Mouse (Mus musculus) CH12.LX (cell line): ENCODE data around the gene Dll1. TPM values are rescaled to one million over a fixed set of nuclear protein-coding genes. Genes with fewer than 3 reads are reported as not detected.

Experiments used
- DNase-seq: peaks from one replicate; pipeline ENCODE4 v3.0.0-alpha.2; 2013; ENCODE audit errors: extremely low read depth
- H3K27ac ChIP-seq: 2 replicates; pipeline ENCODE4 v1.5.1; 2012; ENCODE audit warnings: low read depth, mild to moderate bottlenecking, control low read depth, moderate library complexity; ENCODE audit not compliant: insufficient read depth
- H3K27me3 ChIP-seq: replicated peaks from 2 replicates; pipeline ENCODE3; 2012; ENCODE audit warnings: inconsistent platforms
- H3K36me3 ChIP-seq, 2 experiments: replicated peaks in 1 of 2; 2 replicates each; pipeline versions ENCODE3 to v1.6.1; 2012; ENCODE audit warnings: inconsistent platforms in 1 of 2, low read length in 1 of 2, mild to moderate bottlenecking in 1 of 2, mixed read lengths in 1 of 2, moderate library complexity in 1 of 2; ENCODE audit not compliant: control insufficient read depth in 1 of 2, insufficient read depth in 1 of 2
- H3K4me1 ChIP-seq, 2 experiments: 2 replicates each; pipeline ENCODE4 v1.6.1; 2012; ENCODE audit warnings: inconsistent platforms in 1 of 2, moderate library complexity in 1 of 2; ENCODE audit not compliant: insufficient read depth in 2 of 2, control insufficient read depth in 1 of 2
- H3K4me2 ChIP-seq: 2 replicates; pipeline ENCODE4 v1.6.1; 2012; ENCODE audit warnings: low read depth, mild to moderate bottlenecking, control low read depth; ENCODE audit not compliant: poor library complexity, insufficient read depth, severe bottlenecking
- H3K4me3 ChIP-seq, 3 experiments: fragments of 150-350 bp in 1 of 3; sonication (generic) in 1 of 3; replicated peaks in 1 of 3; 2 replicates each; pipeline versions ENCODE3 to v1.5.1; 2011 to 2012; ENCODE audit warnings: low read depth in 2 of 3, low read length in 2 of 3, mild to moderate bottlenecking in 2 of 3, moderate library complexity in 2 of 3, control low read depth in 1 of 3, improper control_type of control experiment in 1 of 3, inconsistent platforms in 1 of 3, mixed read lengths in 1 of 3; ENCODE audit not compliant: poor library complexity in 1 of 3
- H3K79me2 ChIP-seq: replicated peaks from 2 replicates; pipeline ENCODE4 v1.6.1; 2012; ENCODE audit warnings: mild to moderate bottlenecking, moderate library complexity; ENCODE audit not compliant: control insufficient read depth, poor library complexity, insufficient read depth, severe bottlenecking; ENCODE audit errors: extremely low read depth
- H3K9ac ChIP-seq: 2 replicates; pipeline ENCODE4 v1.6.1; 2012; ENCODE audit warnings: low read depth, mild to moderate bottlenecking, control low read depth, moderate library complexity; ENCODE audit not compliant: insufficient read depth
- H3K9me3 ChIP-seq: replicated peaks from 2 replicates; pipeline ENCODE3; 2012; ENCODE audit warnings: low read length, inconsistent platforms, mixed read lengths
- BHLHE40 ChIP-seq: IDR thresholded peaks from 2 replicates; pipeline ENCODE4 v1.6.1; 2011; ENCODE audit warnings: mild to moderate bottlenecking, low read depth, low read length, improper control_type of control experiment
- CHD1 ChIP-seq: IDR thresholded peaks from 2 replicates; pipeline ENCODE4 v1.6.1; 2012; ENCODE audit warnings: low read depth, low read length, improper control_type of control experiment, inconsistent platforms
- CHD2 ChIP-seq: IDR thresholded peaks from 2 replicates; pipeline ENCODE4 v1.6.1; 2011; ENCODE audit warnings: low read length, improper control_type of control experiment
- E2F4 ChIP-seq: IDR thresholded peaks from 2 replicates; pipeline ENCODE4 v1.6.1; 2011; ENCODE audit warnings: low read depth, low read length, improper control_type of control experiment; ENCODE audit not compliant: insufficient replicate concordance
- ELF1 ChIP-seq: IDR thresholded peaks from 2 replicates; pipeline ENCODE4 v1.6.1; 2014; ENCODE audit warnings: low read depth, mild to moderate bottlenecking, inconsistent platforms, low read length, improper control_type of control experiment
- EP300 ChIP-seq: IDR thresholded peaks from 2 replicates; pipeline ENCODE4 v1.6.1; 2011; ENCODE audit warnings: low read length, improper control_type of control experiment
- ETS1 ChIP-seq: conservative IDR thresholded peaks from 2 replicates; pipeline ENCODE4 v1.6.1; 2012; ENCODE audit warnings: low read depth, mild to moderate bottlenecking, inconsistent platforms, low read length, improper control_type of control experiment, moderate library complexity
- HCFC1 ChIP-seq: IDR thresholded peaks from 2 replicates; pipeline ENCODE4 v1.6.1; 2012; ENCODE audit warnings: low read depth, mild to moderate bottlenecking, inconsistent platforms, low read length, improper control_type of control experiment
- IRF4 ChIP-seq: IDR thresholded peaks from 2 replicates; pipeline ENCODE4 v1.6.1; 2014; ENCODE audit warnings: low read depth, mild to moderate bottlenecking, inconsistent platforms, low read length, improper control_type of control experiment
- JUND ChIP-seq: conservative IDR thresholded peaks from 2 replicates; pipeline ENCODE4 v1.6.1; 2011; ENCODE audit warnings: low read depth, low read length, improper control_type of control experiment
- KAT2A ChIP-seq: IDR thresholded peaks from 2 replicates; pipeline ENCODE4 v1.6.1; 2012; ENCODE audit warnings: low read length, improper control_type of control experiment, inconsistent platforms; ENCODE audit not compliant: insufficient replicate concordance
- MAFK ChIP-seq: IDR thresholded peaks from 2 replicates; pipeline ENCODE4 v1.6.1; 2011; ENCODE audit warnings: low read length, improper control_type of control experiment; ENCODE audit not compliant: insufficient replicate concordance
- MAX ChIP-seq: IDR thresholded peaks from 2 replicates; pipeline ENCODE4 v1.6.1; 2011; ENCODE audit warnings: low read length, improper control_type of control experiment
- MEF2A ChIP-seq: IDR thresholded peaks from 2 replicates; pipeline ENCODE4 v1.6.1; 2014; ENCODE audit warnings: low read depth, mild to moderate bottlenecking, inconsistent platforms, low read length, improper control_type of control experiment, borderline replicate concordance
- MXI1 ChIP-seq: IDR thresholded peaks from 2 replicates; pipeline ENCODE4 v1.6.1; 2011; ENCODE audit warnings: mild to moderate bottlenecking, low read depth, low read length, improper control_type of control experiment
- NELFE ChIP-seq: IDR thresholded peaks from 2 replicates; pipeline ENCODE4 v1.6.1; 2011; ENCODE audit warnings: low read depth, low read length, improper control_type of control experiment
- PAX5 ChIP-seq: IDR thresholded peaks from 2 replicates; pipeline ENCODE4 v1.6.1; 2012; ENCODE audit warnings: low read length, inconsistent platforms, mixed read lengths
- POLR2A ChIP-seq: IDR thresholded peaks from 2 replicates; pipeline ENCODE4 v1.6.1; 2011; ENCODE audit warnings: low read depth, mild to moderate bottlenecking, improper control_type of control experiment, low read length
- POLR2AphosphoS2 ChIP-seq: IDR thresholded peaks from 2 replicates; pipeline ENCODE4 v1.6.1; 2011; ENCODE audit warnings: low read depth, low read length, improper control_type of control experiment
- RAD21 ChIP-seq: IDR thresholded peaks from 2 replicates; pipeline ENCODE4 v1.6.1; 2011; ENCODE audit warnings: low read depth, mild to moderate bottlenecking, low read length, improper control_type of control experiment, moderate library complexity
- SIN3A ChIP-seq: IDR thresholded peaks from 2 replicates; pipeline ENCODE4 v1.6.1; 2012; ENCODE audit warnings: low read length, improper control_type of control experiment, inconsistent platforms
- TBP ChIP-seq: conservative IDR thresholded peaks from 2 replicates; pipeline ENCODE4 v1.6.1; 2011; ENCODE audit warnings: low read depth, low read length, improper control_type of control experiment
- TCF12 ChIP-seq: IDR thresholded peaks from 2 replicates; pipeline ENCODE4 v1.6.1; 2014; ENCODE audit warnings: low read depth, mild to moderate bottlenecking, inconsistent platforms, low read length, improper control_type of control experiment
- USF1 ChIP-seq: IDR thresholded peaks from 2 replicates; pipeline ENCODE4 v1.6.1; 2014; ENCODE audit warnings: low read depth, mild to moderate bottlenecking, inconsistent platforms, low read length, improper control_type of control experiment
- ZC3H11A ChIP-seq: IDR thresholded peaks from 2 replicates; pipeline ENCODE4 v1.6.1; 2012; ENCODE audit warnings: low read depth, mild to moderate bottlenecking, inconsistent platforms, low read length, improper control_type of control experiment
- ZMIZ1 ChIP-seq: IDR thresholded peaks from 2 replicates; pipeline ENCODE4 v1.6.1; 2012; ENCODE audit warnings: low read depth, mild to moderate bottlenecking, inconsistent platforms, low read length, improper control_type of control experiment
- ZNF384 ChIP-seq: IDR thresholded peaks from 2 replicates; pipeline ENCODE4 v1.6.1; 2012; ENCODE audit warnings: low read depth, low read length, improper control_type of control experiment, inconsistent platforms
- dilution Hi-C: fragments of 300-500 bp; cut with MboI; formaldehyde crosslinking; loops from 2 replicates; pipeline ENCODE4 v1.14.3; 2020; ENCODE audit warnings: low sequenced_read_pairs; ENCODE audit not compliant: extremely low pct_unique_long_range_greater_than_20kb, extremely low pct_ligation_motif_present
- in situ Hi-C: fragments of 300-500 bp; cut with MboI; formaldehyde crosslinking; loops from 3 replicates; pipeline ENCODE4 v1.14.3; 2019; ENCODE audit warnings: low sequenced_read_pairs, low pct_ligation_motif_present, low pct_unique_long_range_greater_than_20kb, mixed read lengths
- polyA plus RNA-seq: library from polyadenylated mRNA; unstranded; fragments of >175 nt; gene quantifications from 2 replicates; pipeline ENCODE4 v1.2.1, GENCODE M21; 2012; ENCODE audit warnings: low read depth; ENCODE audit not compliant: insufficient read length
- total RNA-seq, 2 experiments: library from RNA; depleted of rRNA; stranded (reverse); fragments of 300-350 nt in 1 of 2; fragments of >200 nt in 1 of 2; gene quantifications; 2 replicates each; pipeline ENCODE4 v1.2.3; 2012 to 2014

The Dll1 gene
- total and polyA plus RNA-seq, 3 experiments: 0.25 to 0.52 (median 0.29) TPM

DNA sequence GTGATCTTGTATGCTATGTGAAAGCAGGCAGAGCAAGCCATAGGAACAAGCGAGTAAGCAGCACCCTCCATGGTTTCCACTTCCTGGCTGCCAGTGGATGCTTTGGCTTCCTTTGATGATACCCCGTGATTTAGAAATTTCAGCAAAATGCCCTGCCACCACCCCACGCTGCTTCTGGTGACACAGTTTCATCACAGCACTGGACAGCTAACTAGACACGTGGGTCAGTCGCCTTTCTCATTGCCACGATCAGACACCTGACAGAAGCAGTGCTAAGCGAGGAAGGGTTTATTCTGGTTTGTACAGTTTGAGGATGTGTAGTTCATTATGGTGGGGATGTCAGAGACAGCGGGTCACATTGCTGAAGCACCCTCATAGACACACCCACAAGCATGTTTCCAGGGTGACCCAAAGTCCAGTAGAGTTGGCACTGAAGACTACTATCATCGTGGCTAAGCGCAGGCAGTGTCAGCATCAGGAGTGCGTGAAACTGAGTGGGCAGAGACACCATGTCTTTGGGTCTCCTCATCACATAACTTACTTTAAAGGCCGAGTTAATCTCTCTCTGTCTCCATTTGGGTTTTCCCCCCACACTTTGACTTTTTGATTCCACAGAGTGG, 40.0 kb upstream of the Dll1 start:
- Histone ChIP-seq H3K9ac (no peak overlapping the region), H3K27me3 (no peaks in the 10 kb centered on the region), H3K27ac (no peak overlapping the region), H3K36me3 (peaks cover 74 to 97% of the 10 kb centered on the region in 2 experiments), H3K9me3 (no peaks in the 10 kb centered on the region), H3K79me2 (no peaks in the 10 kb centered on the region), H3K4me2 (no peak overlapping the region), H3K4me3 (no peak overlapping the region), H3K4me1 (no peaks in the 10 kb centered on the region)
- no peak for DNase-seq
- in situ Hi-C loops (no loop called here), dilution Hi-C loops (no loop called here)
- TF ChIP-seq ELF1: no peak
- no peak for TF ChIP-seq TCF12
- TF ChIP-seq JUND: no peak
- no peak for TF ChIP-seq TBP
- TF ChIP-seq KAT2A: no peak
- TF ChIP-seq ZNF384: no peak
- no peak for TF ChIP-seq MAX
- no peak for TF ChIP-seq CHD1
- TF ChIP-seq PAX5: no peak
- no peak for TF ChIP-seq BHLHE40
- TF ChIP-seq ZMIZ1: no peak
- no peak for TF ChIP-seq MXI1
- TF ChIP-seq ZC3H11A: no peak
- no peak for TF ChIP-seq E2F4
- no peak for TF ChIP-seq MAFK
- TF ChIP-seq EP300: no peak

DNA sequence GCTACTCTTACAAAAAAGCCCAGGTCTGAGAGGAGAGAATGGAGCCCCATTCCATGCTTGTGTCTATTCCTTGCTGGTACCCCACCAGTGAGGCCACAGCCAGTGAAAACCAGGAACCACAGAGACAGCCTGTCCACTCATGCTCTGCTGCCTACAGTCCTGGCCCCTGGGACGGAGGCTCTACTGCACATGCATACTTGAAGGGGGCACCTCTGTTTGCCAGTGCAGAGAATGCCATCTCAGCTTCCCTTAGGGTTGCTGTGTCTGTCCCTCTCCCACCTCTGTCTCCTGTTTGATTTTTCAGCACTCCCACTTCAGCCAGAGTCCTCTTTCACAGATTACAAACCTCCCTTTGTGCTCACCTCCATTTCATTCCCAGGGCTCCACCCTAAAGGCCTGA, 34.2 kb upstream of the Dll1 start:
- in situ Hi-C loops (no loop called here), dilution Hi-C loops (no loop called here)
- Histone ChIP-seq H3K4me1 (no peaks in the 10 kb centered on the region), H3K27ac (no peak overlapping the region), H3K27me3 (no peaks in the 10 kb centered on the region), H3K9ac (no peak overlapping the region), H3K9me3 (no peaks in the 10 kb centered on the region), H3K4me2 (no peak overlapping the region), H3K4me3 (no peak overlapping the region), H3K36me3 (peaks cover 65 to 91% of the 10 kb centered on the region in 2 experiments), H3K79me2 (no peaks in the 10 kb centered on the region)
- TF ChIP-seq TCF12 (no peak), ELF1 (no peak), E2F4 (no peak), ZMIZ1 (no peak), JUND (no peak), RAD21 (no peak), IRF4 (no peak), POLR2A (no peak), NELFE (no peak), CHD1 (no peak), POLR2AphosphoS2 (no peak), USF1 (no peak), MEF2A (no peak), SIN3A (no peak), CHD2 (no peak), HCFC1 (no peak), ETS1 (no peak), MAX (no peak)
- DNase-seq: no peak
